Mouse (Mus musculus): ENCODE results near the gene Acbd6.
A peak's percentile ranks its signal among the peaks of the same experiment; 100 is the strongest.

The Acbd6 gene

GRCm38 (mm10) chr1:155700886-155701285 lies 143.0 kb downstream of the Acbd6 start:
- 0 out of 2 replicates have a peak, but pooled peaks cover 3% of the 10 kb centered on the region for H3K27me3 ChIP-seq (ENCODE audit: insufficient read depth, low read length)
- H3K36me3 ChIP-seq (ENCODE audit: insufficient read depth, low read length): no peaks in the 10 kb centered on the region
- H3K9me3 ChIP-seq (ENCODE audit: low read length): no peaks in the 10 kb centered on the region
- no peak overlapping the region for H3K4me3 ChIP-seq (replicated peaks; ENCODE audit: low read length)
- TF ChIP-seq CTCF (conservative IDR thresholded peaks at IDR 0.05; ENCODE audit: low read length) (no peak), NANOG (IDR thresholded peaks at IDR 0.05; ENCODE audit: borderline replicate concordance, low read length) (no peak)
- H3K4me1 ChIP-seq (replicated peaks; ENCODE audit: low read depth, low read length): 0 out of 2 replicates have a peak, but pooled peaks cover 5% of the 10 kb centered on the region

GRCm38 (mm10) chr1:155703191-155703680 lies 145.3 kb downstream of the Acbd6 start:
- H3K36me3 ChIP-seq (ENCODE audit: insufficient read depth, low read length): no peaks in the 10 kb centered on the region
- no peak for TF ChIP-seq POU5F1 (IDR thresholded peaks at IDR 0.05; ENCODE audit: borderline replicate concordance, low read length)
- no peak for TF ChIP-seq NANOG (IDR thresholded peaks at IDR 0.05; ENCODE audit: borderline replicate concordance, low read length)
- no peak for TF ChIP-seq CTCF (conservative IDR thresholded peaks at IDR 0.05; ENCODE audit: low read length)
- H3K4me3 ChIP-seq (replicated peaks; ENCODE audit: low read length): no peak overlapping the region

GRCm38 (mm10) chr1:155704182-155704581 lies 146.3 kb downstream of the Acbd6 start:
- Histone ChIP-seq H3K9me3 (ENCODE audit: low read length) (no peaks in the 10 kb centered on the region), H3K4me1 (replicated peaks; ENCODE audit: low read depth, low read length) (no peaks in the 10 kb centered on the region)

More at GRCm38 (mm10) chr1:155703191-155703680, 145.3 kb downstream of the Acbd6 start:
- 0 out of 2 replicates have a peak, but pooled peaks cover 4% of the 10 kb centered on the region for H3K4me1 ChIP-seq (replicated peaks; ENCODE audit: low read depth, low read length)
- H3K27me3 ChIP-seq (ENCODE audit: insufficient read depth, low read length): 0 out of 2 replicates have a peak, but pooled peaks cover 3% of the 10 kb centered on the region
- no peaks in the 10 kb centered on the region for H3K9me3 ChIP-seq (ENCODE audit: low read length)

GRCm38 (mm10) chr1:155713306-155713705 lies 155.4 kb downstream of the Acbd6 start:
- Histone ChIP-seq H3K36me3 (ENCODE audit: insufficient read depth, low read length) (no peaks in the 10 kb centered on the region), H3K9me3 (ENCODE audit: low read length) (no peaks in the 10 kb centered on the region), H3K4me3 (replicated peaks; ENCODE audit: low read length) (no peak overlapping the region), H3K4me1 (replicated peaks; ENCODE audit: low read depth, low read length) (peaks cover 14% of the 10 kb centered on the region), H3K27me3 (ENCODE audit: insufficient read depth, low read length) (no peaks in the 10 kb centered on the region; the same call in 1 of the 2 replicates)
- TF ChIP-seq POU5F1 (IDR thresholded peaks at IDR 0.05; ENCODE audit: borderline replicate concordance, low read length) (no peak), NANOG (IDR thresholded peaks at IDR 0.05; ENCODE audit: borderline replicate concordance, low read length) (no peak), CTCF (conservative IDR thresholded peaks at IDR 0.05; ENCODE audit: low read length) (no peak)

More at GRCm38 (mm10) chr1:155704182-155704581, 146.3 kb downstream of the Acbd6 start:
- Histone ChIP-seq H3K27me3 (ENCODE audit: insufficient read depth, low read length) (0 out of 2 replicates have a peak, but pooled peaks cover 3% of the 10 kb centered on the region), H3K36me3 (ENCODE audit: insufficient read depth, low read length) (no peaks in the 10 kb centered on the region), H3K4me3 (replicated peaks; ENCODE audit: low read length) (no peak overlapping the region)
- no peak for TF ChIP-seq CTCF (conservative IDR thresholded peaks at IDR 0.05; ENCODE audit: low read length)
- TF ChIP-seq NANOG (IDR thresholded peaks at IDR 0.05; ENCODE audit: borderline replicate concordance, low read length): no peak
- TF ChIP-seq POU5F1 (IDR thresholded peaks at IDR 0.05; ENCODE audit: borderline replicate concordance, low read length): no peak

GRCm38 (mm10) chr1:155715366-155715765 lies 157.4 kb downstream of the Acbd6 start:
- Histone ChIP-seq H3K27me3 (ENCODE audit: insufficient read depth, low read length) (peaks cover 6% of the 10 kb centered on the region; the same call in 1 of the 2 replicates), H3K9me3 (ENCODE audit: low read length) (no peaks in the 10 kb centered on the region), H3K4me1 (replicated peaks; ENCODE audit: low read depth, low read length) (peaks cover 14% of the 10 kb centered on the region), H3K4me3 (replicated peaks; ENCODE audit: low read length) (no peak overlapping the region), H3K36me3 (ENCODE audit: insufficient read depth, low read length) (no peaks in the 10 kb centered on the region)
- TF ChIP-seq POU5F1 (IDR thresholded peaks at IDR 0.05; ENCODE audit: borderline replicate concordance, low read length) (no peak), CTCF (conservative IDR thresholded peaks at IDR 0.05; ENCODE audit: low read length) (no peak), NANOG (IDR thresholded peaks at IDR 0.05; ENCODE audit: borderline replicate concordance, low read length) (no peak)

- TF ChIP-seq CTCF (conservative IDR thresholded peaks at IDR 0.05; ENCODE audit: low read length) (no peak), NANOG (IDR thresholded peaks at IDR 0.05; ENCODE audit: borderline replicate concordance, low read length) (no peak), POU5F1 (IDR thresholded peaks at IDR 0.05; ENCODE audit: borderline replicate concordance, low read length) (no peak)
- Histone ChIP-seq H3K9me3 (ENCODE audit: low read length) (0 out of 2 replicates have a peak, but pooled peaks cover 4% of the 10 kb centered on the region), H3K4me3 (replicated peaks; ENCODE audit: low read length) (peak overlapping the region; percentile 13; the same call in 1 of the 2 replicates), H3K36me3 (ENCODE audit: insufficient read depth, low read length) (no peaks in the 10 kb centered on the region), H3K27me3 (ENCODE audit: insufficient read depth, low read length) (peaks cover 8% of the 10 kb centered on the region; the same call in 1 of the 2 replicates), H3K4me1 (replicated peaks; ENCODE audit: low read depth, low read length) (peaks cover 14% of the 10 kb centered on the region)
These were observed 159.4 kb downstream of the Acbd6 start for GRCm38 (mm10) chr1:155717301-155717700.

GRCm38 (mm10) chr1:155718851-155719250 lies 160.9 kb downstream of the Acbd6 start:
- H3K4me3 ChIP-seq (replicated peaks; ENCODE audit: low read length): no peak overlapping the region
- TF ChIP-seq CTCF (conservative IDR thresholded peaks at IDR 0.05; ENCODE audit: low read length): no peak
- TF ChIP-seq POU5F1 (IDR thresholded peaks at IDR 0.05; ENCODE audit: borderline replicate concordance, low read length): no peak
- peaks cover 14% of the 10 kb centered on the region for H3K4me1 ChIP-seq (replicated peaks; ENCODE audit: low read depth, low read length)
- no peaks in the 10 kb centered on the region for H3K36me3 ChIP-seq (ENCODE audit: insufficient read depth, low read length)
- peaks cover 17% of the 10 kb centered on the region for H3K27me3 ChIP-seq (ENCODE audit: insufficient read depth, low read length)
- 0 out of 2 replicates have a peak, but pooled peaks cover 4% of the 10 kb centered on the region for H3K9me3 ChIP-seq (ENCODE audit: low read length)

GRCm38 (mm10) chr1:155720006-155720405 lies 162.1 kb downstream of the Acbd6 start:
- Histone ChIP-seq H3K27me3 (ENCODE audit: insufficient read depth, low read length) (peaks cover 28% of the 10 kb centered on the region), H3K9me3 (ENCODE audit: low read length) (0 out of 2 replicates have a peak, but pooled peaks cover 4% of the 10 kb centered on the region), H3K4me1 (replicated peaks; ENCODE audit: low read depth, low read length) (peaks cover 14% of the 10 kb centered on the region), H3K36me3 (ENCODE audit: insufficient read depth, low read length) (no peaks in the 10 kb centered on the region), H3K4me3 (replicated peaks; ENCODE audit: low read length) (no peak overlapping the region)
- TF ChIP-seq NANOG (IDR thresholded peaks at IDR 0.05; ENCODE audit: borderline replicate concordance, low read length): no peak
- no peak for TF ChIP-seq POU5F1 (IDR thresholded peaks at IDR 0.05; ENCODE audit: borderline replicate concordance, low read length)
- TF ChIP-seq CTCF (conservative IDR thresholded peaks at IDR 0.05; ENCODE audit: low read length): no peak
